Mouse (Mus musculus): ENCODE measurements at regions not wholly inside any gene's neighbourhood (a gene's known extent, or its start where the extent isn't known, plus 50 kb on each side); places are given as distances from the start of the nearest gene placed in this dataset.

GRCm38 (mm10) chr6:109682360-109682759, 853.9 kb downstream of the Edem1 start:
- intact Hi-C loops (cut with DNase I): no loop called here

GRCm38 (mm10) chr6:109730026-109730425, 901.6 kb downstream of the Edem1 start:
- intact Hi-C loops (cut with DNase I): no loop called here
- peak in 1 of 2 experiments; percentile 5 for DNase-seq (ENCODE audit: low spot score in 2 of 2)

More at GRCm38 (mm10) chr6:109682360-109682759, 853.9 kb downstream of the Edem1 start:
- no peak for DNase-seq (ENCODE audit: low spot score in 2 of 2)

- DNase-seq (ENCODE audit: low spot score in 2 of 2): peak in 1 of 2 experiments; percentile 3
- intact Hi-C loops (cut with DNase I): loop anchor here (10.0 kb wide), 1 partner anchor 794 kb away; no protein-coding TSS in a partner anchor
These were observed 904.7 kb upstream of the Grm7 start for GRCm38 (mm10) chr6:109740686-109741085.
